In genomic region chr1:121330621-121331020, GRCm38 (mm10) we compare ENCODE assay signal across 16 mouse cellular contexts.
"Had no signal": no experiment of that assay in that cellular context is flagged by ENCODE, and none has a peak within 500 bp of the region (broad histone marks: within the 10 kb centered on the region; RNA-seq: fewer than 3 reads in every experiment).

No protein-coding gene starts in this region.

- H3K36me3 ChIP-seq: neural tube, embryonic 15.5 days; stomach, embryonic 15.5 days had no signal

- H3K4me3 ChIP-seq: neural tube, embryonic 13.5 days; neural tube, embryonic 15.5 days; stomach, embryonic 15.5 days had no signal

- H3K27me3 ChIP-seq: neural tube, embryonic 13.5 days; neural tube, embryonic 15.5 days; stomach, embryonic 15.5 days had no signal

- H3K9ac ChIP-seq: neural tube, embryonic 13.5 days; neural tube, embryonic 15.5 days; stomach, embryonic 15.5 days had no signal

- H3K9me3 ChIP-seq: neural tube, embryonic 13.5 days; neural tube, embryonic 15.5 days; stomach, embryonic 15.5 days had no signal

- H3K27ac ChIP-seq: neural tube, embryonic 13.5 days; neural tube, embryonic 15.5 days; stomach, embryonic 15.5 days; stomach, postnatal 0 days had no signal

- H3K4me2 ChIP-seq: neural tube, embryonic 13.5 days; neural tube, embryonic 15.5 days; stomach, embryonic 15.5 days had no signal

- DNase-seq: retina, postnatal 1 day; right cerebral cortex, adult 18-20 months; right cerebral cortex, postnatal 14 days; right cerebral cortex, postnatal 25 days; right cerebral cortex, postnatal 4 days; spleen, adult 18-20 months; thymus, adult 18-20 months; thymus, adult 2 months; thymus, postnatal 14 days; thymus, postnatal 25 days; thymus, postnatal 36 days; thymus, postnatal 4 days had no signal
